Mouse (Mus musculus): Measurements from ENCODE around the gene Adamts14.

Gene Adamts14

DNA sequence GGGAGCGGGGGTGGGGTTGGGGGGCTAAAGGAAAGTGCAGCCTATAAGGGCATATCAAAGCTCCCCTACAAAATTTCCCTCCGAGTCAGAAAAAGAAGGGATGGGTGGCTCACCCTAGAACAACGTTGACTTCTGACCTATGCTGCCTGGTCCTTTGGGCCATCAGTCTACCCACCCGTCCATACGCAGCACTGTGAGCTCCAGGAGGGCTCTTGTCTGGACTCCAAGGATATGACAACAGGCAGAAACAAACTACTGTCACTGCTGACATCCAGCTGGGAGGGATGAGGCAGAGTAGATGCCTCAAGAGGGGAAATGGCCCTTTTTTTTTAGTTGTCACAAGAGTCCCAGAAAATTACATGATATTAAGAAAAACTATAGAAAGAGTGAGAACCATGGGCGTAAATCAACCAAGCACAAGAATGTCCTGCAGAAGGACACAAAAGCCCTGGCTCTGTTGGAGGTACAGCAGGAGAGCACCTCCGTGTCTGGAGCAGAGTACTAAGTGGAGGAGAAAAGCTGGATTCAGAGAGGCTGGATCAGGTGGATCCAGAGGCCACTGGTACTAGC, 96.9 kb downstream of the Adamts14 start:
- DNase-seq = peak; percentile 39 to 48

DNA sequence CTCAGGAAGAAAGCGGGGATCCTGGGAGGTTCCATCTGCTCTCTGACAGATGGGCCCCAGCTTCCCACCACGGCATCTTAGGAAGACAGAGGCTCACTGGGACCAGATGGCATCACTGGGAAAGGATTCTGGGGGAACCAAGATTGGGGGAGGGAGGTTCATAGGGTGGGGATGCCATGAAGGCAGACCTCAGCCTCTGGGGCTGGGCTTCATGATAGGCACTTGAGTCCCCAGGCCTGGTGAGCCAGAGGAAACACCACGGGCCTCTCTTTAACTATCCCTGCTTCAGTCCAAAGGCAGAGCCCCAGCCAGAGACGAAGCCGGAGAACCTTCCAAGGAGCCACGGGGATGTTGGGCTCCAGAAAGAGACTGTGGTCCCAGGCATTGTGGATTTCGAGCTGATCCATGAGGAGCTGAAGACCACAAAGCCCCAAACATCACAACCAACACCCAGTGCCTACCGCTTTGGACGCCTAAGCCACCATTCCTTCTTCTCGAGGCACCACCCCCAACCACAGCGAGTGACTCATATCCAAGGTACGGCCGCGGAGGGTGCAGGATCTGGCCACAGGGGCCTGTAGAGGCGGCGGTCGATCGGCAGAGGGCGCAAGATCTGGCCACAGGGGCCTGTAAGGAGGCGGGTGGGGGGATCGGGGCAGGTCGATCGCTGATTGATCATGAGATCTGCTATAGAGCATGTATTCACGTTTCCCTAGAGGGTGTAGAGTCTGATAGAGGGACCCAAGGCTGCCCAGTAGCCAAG, 97.6 kb downstream of the Adamts14 start:
- peak; percentile 89 to 90 for DNase-seq

DNA sequence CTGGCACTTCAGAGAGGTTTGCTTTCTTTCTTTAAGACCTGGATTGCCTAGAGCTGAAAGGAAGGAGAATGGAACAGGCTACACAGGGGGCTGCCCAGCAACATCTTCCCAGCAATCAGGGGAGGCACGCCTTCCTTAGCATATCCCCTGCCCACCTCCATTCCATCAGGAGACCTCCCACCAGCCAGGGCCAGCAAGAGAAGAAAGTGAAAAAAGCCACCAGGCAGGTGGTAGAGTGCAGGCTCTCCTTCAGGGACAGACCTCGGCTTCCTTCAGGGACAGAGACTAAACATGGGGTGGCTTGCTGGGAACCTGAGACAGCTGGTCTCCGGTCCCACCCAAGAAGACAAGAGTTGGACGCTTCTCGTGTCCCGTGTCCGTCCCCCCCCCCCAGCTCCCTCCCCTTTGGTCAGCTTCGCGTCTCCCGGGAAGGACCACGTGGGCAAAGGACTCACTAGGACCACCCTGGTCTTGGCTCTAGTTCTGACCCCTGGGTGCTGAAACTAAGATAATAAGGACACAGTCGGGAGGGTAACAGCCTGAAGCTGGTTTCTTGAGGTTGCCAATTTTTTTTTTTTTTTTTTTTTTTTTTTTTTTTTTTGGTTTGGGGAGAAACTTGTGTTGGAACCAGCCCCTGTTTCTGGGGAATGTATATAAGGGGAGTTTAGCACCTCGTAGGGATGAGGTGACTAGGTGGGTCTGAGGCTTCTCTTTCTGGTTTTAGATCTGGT, 98.4 kb downstream of the Adamts14 start:
- peak; percentile 43 to 62 for DNase-seq

DNA sequence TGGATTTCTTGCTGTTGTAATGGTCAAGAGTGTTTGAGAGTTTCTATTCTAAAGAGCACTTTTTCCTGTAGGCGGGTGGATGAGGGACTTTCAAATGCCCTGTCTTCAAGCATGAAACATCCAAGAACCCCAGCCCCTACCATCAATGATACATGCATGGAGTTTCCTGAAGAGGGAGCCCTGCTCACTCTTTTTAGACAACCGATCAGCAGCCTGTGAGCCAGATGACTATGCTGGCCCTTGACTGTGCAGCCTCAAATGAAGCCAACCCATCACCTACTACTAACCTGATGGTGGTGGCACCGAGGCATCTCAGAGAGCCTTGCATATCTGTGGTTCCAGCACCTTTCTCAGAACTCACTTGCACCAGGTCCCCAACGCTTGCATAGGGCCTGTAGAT, 100.7 kb downstream of the Adamts14 start:
- DNase-seq = peak; percentile 45 to 52

DNA sequence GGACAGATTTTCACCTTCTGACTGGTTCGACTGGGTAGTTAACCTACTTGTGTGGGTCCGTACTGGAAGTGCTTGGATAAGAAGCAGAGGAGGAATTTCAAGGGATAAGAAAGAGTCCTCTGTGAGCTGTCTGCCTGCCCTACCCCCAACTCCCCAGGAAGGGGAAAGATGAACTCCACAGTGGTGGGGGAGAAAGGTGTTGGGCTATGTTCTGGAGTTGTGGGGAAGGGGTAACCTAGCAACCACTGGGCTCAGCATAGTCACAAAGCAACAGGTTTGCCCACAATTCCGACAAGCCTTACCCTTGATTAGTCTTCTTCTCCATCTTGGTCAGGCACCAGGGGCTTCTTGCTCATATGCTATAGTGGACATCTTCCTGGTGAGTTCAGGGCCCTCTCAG, 101.6 kb downstream of the Adamts14 start, which contains the start of gene Tbata:
Gene Tbata (plus strand): TSS at position 301 of the 400 bp plus-strand sequence.
- no peak for DNase-seq

DNA sequence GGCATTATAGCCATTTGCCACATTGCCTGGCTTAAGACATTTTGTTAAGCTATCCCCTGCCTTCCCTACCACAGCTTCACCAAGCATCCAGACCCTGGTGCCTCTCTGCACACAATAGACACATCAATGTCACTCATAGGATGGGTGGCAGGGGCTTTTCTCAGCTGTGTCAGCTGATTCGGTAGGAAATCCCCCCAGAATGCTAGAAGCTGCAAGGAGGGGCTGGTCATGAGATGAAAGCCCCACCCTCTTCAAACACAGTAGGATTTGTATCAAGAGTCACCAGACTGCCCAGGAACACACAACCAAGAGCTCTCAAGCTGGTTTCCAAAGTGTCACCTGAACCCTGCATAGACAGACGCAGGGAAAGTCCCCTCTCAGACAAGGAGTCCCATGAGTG, 104.8 kb downstream of the Adamts14 start:
- DNase-seq = no peak

DNA sequence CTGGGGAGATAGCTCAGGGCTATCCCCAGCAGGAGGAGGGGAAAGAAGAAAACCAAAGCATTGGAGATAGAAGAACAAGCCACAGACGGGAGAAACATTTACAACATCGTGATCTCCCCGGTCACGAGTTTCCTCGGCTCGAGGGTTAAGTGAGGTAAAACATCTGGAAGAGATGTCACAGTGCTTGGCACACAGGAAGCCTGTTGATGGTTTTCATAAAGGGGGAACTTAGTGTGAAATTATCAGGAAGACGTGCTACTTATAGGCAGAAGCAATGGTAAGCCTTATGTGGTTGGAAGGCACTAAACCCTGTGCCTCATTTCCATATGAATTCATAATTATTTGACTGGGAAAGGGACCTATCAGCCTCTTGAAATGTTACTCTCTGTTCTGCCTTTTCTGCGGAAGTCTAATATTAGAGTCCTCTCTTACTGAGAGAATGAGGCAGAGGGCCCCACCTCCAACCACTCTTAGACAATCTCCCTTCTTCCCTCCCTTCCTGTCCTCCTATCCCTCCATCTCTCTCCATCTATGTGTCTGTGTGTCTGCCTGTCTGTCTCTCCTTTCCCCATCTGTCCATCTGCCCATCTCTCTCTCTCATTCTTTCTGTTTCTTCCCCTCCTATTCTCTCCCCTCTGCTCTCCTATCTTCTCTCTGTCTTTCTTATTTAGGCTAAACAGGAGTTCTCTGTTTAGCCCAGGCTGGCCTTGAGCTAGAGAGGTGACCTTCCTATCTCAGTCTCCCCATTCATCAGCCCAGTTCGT, 105.7 kb downstream of the Adamts14 start:
- DNase-seq = no peak

DNA sequence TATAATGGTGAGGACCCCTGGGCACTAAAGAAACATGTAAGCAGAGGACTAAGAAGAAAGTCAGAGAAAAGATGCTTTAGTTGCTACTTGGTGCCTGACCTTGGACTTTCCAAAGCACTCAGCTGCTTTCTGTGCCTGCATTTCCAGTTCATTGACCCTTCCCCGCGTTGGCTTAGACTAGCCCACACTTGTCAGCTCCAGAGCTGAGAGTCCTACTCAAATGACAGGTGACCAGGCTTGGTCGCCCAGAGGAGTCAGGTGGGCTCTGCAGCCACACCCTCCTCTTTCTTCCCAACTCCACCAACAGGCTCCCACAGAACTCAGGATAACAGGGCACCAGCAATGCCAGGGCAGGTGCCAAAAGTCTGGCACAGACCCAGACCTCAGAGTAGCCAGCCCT, 110.9 kb downstream of the Adamts14 start:
- DNase-seq = peak in 1 of 2 experiments; percentile 40

DNA sequence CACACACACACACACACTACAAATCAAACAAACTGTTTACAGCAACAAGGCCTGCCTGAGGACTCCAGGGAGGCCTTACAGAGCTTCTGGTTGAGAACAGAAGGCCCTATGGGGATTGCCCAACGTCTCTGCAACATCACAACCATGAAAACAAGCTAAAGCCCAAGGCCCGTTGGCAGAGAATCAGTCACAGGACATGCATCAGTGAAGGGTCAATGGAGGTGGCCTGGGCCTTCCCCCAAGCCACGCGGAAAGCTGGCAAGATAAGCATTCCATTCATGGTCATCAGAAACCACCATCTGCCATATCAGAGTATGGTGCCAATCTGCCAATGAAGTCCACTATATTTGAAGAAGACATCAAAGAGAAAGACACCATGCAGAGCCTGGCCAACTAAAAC, 112.6 kb downstream of the Adamts14 start:
- peak; percentile 58 to 75 for DNase-seq

DNA sequence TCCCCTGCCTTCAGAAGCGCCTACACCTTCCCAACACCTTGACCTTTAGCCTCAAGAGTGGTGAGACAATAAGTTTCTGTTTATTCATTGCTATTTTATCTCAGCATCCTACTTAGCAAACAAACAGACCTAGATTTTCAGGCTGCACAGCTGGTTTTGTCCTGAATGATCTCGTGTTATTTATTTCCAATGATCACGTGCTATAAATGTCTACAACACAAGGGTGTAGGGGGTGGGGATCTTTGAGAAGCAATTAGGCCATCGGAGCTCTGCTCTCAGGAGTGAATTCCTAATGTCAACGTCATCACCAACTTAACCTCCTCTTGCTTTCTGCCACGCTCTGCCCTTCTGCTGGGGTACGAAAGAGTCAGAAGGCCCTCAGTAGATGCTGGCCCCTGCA, 113.1 kb downstream of the Adamts14 start:
- DNase-seq = no peak

DNA sequence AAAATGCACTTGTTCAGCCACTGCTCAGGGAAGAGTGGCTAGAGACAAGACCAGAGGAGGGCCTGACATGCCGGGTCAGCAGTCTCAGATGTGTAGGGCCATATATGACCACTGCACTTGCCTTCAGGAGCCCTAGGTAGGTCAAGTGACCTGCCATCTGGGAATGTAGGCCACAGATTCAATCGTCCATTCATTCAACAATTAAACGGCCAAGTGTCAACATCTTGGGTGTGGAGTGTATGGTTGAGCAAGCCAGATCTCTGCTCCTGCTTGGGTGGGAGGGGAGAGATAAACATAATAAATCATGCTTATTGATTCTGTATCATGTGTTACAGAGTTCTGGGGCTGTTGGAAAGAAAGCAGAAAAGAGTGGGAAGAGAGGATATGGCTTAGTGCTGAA, 114.6 kb downstream of the Adamts14 start:
- no peak for DNase-seq

DNA sequence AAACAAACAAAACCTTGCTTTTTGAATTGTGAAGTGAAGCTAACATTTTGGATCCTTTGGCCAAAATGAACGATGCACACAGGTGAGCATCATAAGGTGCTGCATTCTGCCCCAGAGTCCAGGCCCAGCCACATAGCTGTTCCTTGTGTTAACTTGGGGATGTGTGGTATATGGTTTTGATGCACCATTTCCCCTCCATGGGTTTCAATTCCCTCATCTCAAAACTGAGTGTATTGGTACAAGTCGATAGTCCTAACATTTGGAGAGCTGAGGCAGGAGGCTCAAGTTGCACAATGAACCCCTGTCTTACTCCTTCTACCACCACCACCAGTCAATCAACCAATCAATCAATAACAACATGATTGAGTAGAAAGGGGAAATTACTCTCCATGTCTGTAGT, 116.8 kb downstream of the Adamts14 start:
- no peak for DNase-seq

DNA sequence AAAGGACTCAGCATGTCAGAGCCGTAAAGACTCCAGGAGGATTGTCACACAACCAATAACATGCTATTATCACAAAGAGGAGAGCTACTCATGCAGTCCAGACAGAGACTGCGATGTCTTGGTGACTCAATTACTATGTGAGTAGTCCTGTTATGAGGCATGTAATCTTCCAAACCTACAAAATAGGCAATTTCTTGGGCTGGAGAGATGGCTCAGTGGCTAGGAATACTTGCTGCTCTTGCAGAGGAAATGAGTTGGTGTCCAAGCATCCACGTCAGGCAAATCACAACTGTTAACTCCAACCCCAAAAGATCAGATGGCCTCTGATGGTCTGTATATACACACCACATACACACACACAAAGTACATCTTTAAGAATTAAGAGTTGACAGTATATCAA, 117.6 kb downstream of the Adamts14 start:
- DNase-seq = no peak

DNA sequence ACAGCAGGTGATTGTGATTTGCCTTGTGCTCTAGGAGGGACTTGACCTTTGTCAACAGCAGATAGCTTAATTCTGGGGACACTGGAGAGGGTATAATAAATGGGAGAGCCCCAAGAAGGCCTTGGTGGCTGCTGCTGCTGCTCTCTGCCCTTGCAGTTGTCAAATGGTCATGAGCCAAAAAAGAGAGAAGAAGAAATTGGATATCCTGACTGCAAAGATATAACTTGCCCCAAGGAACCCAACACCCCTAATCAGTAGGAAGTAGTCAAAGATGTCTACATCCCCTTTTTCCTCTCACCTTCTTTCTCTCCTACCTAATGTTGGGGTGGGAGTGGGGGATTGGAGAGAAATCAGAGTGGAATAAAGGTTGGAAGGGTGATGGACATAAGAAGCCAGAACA, 121.1 kb downstream of the Adamts14 start:
- DNase-seq = no peak

DNA sequence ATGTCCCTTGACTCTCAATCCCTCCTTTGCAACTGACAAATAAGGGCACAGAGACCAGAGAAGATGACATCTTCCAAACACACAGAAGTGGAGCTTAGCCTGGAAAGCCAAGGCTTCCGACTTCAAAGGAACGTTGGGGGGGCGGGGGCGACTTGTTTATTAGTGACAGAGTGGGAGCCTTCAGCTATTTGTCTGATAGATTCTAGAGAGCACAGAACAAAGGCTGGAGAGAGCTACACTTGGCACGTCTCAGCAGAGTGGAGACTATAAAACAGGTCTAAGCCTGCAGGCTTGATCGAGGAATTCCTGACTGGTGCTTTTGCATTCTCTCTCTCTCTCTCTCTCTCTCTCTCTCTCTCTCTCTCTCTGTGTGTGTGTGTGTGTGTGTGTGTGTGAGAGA, 122.6 kb downstream of the Adamts14 start:
- no peak for DNase-seq

DNA sequence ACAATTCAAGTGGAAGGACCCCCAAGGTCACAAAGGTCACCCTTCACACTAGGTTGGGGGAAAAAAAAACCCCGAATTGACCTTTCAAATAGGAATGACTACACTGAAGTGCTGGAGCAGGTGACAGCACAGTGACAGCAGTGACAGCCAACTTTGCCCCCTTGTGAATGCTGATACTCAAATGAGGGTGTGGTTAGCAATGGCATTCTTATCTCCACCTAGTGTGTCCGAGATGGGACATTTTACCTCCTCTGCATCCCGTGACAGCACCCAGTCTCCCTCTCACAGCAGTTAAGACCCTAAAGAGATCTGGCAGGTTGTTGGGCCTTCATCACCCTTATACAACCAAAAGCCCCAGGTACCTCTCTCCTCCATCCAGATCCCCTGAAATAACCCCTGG, 123.8 kb downstream of the Adamts14 start:
- no peak for DNase-seq

DNA sequence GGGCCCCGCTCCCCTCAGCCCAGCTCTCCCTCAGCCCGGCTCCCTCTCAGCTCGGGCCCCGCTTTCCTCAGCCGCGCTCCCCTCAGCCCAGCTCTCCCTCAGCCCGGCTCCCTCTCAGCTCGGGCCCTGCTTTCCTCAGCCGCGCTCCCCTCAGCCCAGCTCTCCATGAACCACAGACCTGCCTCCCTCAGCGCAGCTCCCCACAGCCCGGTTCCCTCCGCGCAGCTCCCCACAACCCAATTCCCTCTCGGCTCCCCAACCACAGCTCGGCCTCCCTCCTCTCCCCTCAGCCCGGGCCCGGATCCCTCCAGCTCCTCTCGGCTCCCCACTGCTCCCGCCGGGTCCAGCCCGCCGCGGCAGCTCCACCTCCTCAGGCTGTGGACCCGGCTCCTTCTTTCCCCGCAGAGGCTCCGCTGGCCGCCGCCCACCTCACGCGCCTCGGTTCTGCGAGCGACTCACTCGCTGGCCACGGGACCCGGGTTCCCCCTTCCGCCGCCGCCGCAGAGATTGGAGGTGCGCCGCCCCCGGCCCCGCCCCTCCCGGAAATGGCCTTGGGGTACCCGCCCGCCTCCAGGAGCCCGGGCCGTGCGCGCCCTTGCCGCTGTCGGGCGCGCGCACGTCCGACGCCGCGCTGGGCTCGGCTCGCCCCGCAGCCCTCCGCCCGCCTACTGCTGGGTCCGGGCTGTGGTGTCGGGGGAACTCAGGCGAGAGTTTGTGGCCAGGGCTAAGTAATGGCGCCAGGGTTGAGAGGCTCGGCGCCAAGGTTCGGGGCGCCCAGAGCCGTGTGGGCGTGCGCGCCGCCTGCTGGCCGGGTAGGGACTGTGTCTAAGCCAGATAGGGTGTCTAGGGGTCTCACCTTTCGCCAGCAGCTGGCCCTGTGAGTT, 125.8 kb downstream of the Adamts14 start, which contains the start of gene Sgpl1:
Gene Sgpl1 (minus strand): TSS at position 547 of the 884 bp plus-strand sequence.
- peak; percentile 94 for DNase-seq

All from cerebellum, postnatal 14 days (tissue).